Mouse (Mus musculus) midbrain, postnatal 0 days (tissue): ENCODE measurements around the gene Exog. TPM values are rescaled to one million over a fixed set of nuclear protein-coding genes. Genes with fewer than 3 reads are reported as not detected.

Experiments
- ATAC-seq: fragments of 200-750 bp; cut with Nextera tagmentation; 2 replicates; pipeline ENCODE4 v1.8.0; 2017; ENCODE audit warnings: moderate number of reproducible peaks, mild to moderate bottlenecking, moderate TSS enrichment, moderate library complexity; ENCODE audit not compliant: low FRiP score
- DNase-seq: peaks from one replicate; pipeline ENCODE4 v3.0.0-alpha.2; 2015; ENCODE audit warnings: low spot score
- H3K27ac ChIP-seq: fragments of 300-500 bp; sonication (generic); 2 replicates; pipeline ENCODE4 v1.5.1; 2014; ENCODE audit warnings: low read depth, mild to moderate bottlenecking, low read length, mixed read lengths
- H3K27me3 ChIP-seq: fragments of 300-500 bp; sonication (generic); 2 replicates; pipeline ENCODE4 v1.6.1; 2014; ENCODE audit warnings: low read length, control low read depth, mixed read lengths; ENCODE audit not compliant: insufficient read depth
- H3K36me3 ChIP-seq: fragments of 300-500 bp; sonication (generic); 2 replicates; pipeline ENCODE4 v1.6.1; 2014; ENCODE audit warnings: low read length, control low read depth, mixed read lengths; ENCODE audit not compliant: insufficient read depth
- H3K4me1 ChIP-seq: fragments of 300-500 bp; sonication (generic); 2 replicates; pipeline ENCODE4 v1.6.1; 2014; ENCODE audit warnings: mild to moderate bottlenecking, control low read depth, antibody characterized with exemption, low read length, mixed read lengths; ENCODE audit not compliant: insufficient read depth
- H3K4me2 ChIP-seq: fragments of 300-500 bp; sonication (generic); 2 replicates; pipeline ENCODE4 v1.6.1; 2014; ENCODE audit warnings: low read depth, mild to moderate bottlenecking, low read length, mixed read lengths; ENCODE audit not compliant: poor library complexity, severe bottlenecking
- H3K4me3 ChIP-seq: fragments of 300-500 bp; sonication (generic); 2 replicates; pipeline ENCODE4 v1.5.1; 2014; ENCODE audit warnings: low read depth, mild to moderate bottlenecking, low read length, moderate library complexity
- H3K9ac ChIP-seq: fragments of 300-500 bp; sonication (generic); replicated peaks from 2 replicates; pipeline ENCODE4 v1.6.1; 2014; ENCODE audit warnings: mild to moderate bottlenecking, low read length, moderate library complexity, mixed read lengths; ENCODE audit not compliant: poor library complexity, severe bottlenecking
- H3K9me3 ChIP-seq: fragments of 300-500 bp; sonication (generic); 2 replicates; pipeline ENCODE4 v1.6.1; 2016; ENCODE audit warnings: low read length, control low read depth
- CTCF ChIP-seq: IDR thresholded peaks from 2 replicates; pipeline ENCODE4 v1.5.1; 2016; ENCODE audit warnings: antibody characterized with exemption, mild to moderate bottlenecking
- WGBS: fragments of 180-500 bp; shearing (Covaris S2); extraction: QIAGEN DNeasy Blood & Tissue Kit; methylation state at CpG from one replicate; pipeline ENCODE4 v1.1.7; 2014; 5-methylcytosine and 5-hydroxymethylcytosine counted together
- polyA plus RNA-seq: library from polyadenylated mRNA; unstranded; fragments of >200 nt; fragmentation: Nextera tagmentation; extraction: Ambion mirVana; gene quantifications from 2 replicates; pipeline ENCODE4 v1.2.1, GENCODE M21; 2015
- total RNA-seq: library from RNA; depleted of rRNA; stranded (reverse); fragments of >200 nt; gene quantifications from 2 replicates; pipeline ENCODE4 v1.2.3, GENCODE M21; 2014

The Exog gene
- total and polyA plus RNA-seq, 2 experiments from 2014 or later = 26.0 to 36.8 TPM

- no peak overlapping the region for H3K9ac ChIP-seq
- no peak overlapping the region for H3K4me3 ChIP-seq
- H3K4me2 ChIP-seq = no peak overlapping the region
- H3K36me3 ChIP-seq = peaks cover 52% of the 10 kb centered on the region
- no peaks in the 10 kb centered on the region for H3K4me1 ChIP-seq
- ATAC-seq = no peak; the same call in 1 of the 2 replicates
- peak; percentile 72 for TF ChIP-seq CTCF
- 50% methylated on average over 7 of the region's 7 CpGs for WGBS
- H3K27ac ChIP-seq = no peak overlapping the region
- no peaks in the 10 kb centered on the region for H3K9me3 ChIP-seq
- no peaks in the 10 kb centered on the region for H3K27me3 ChIP-seq
- peak; percentile 80 for DNase-seq
Measured at GRCm38 (mm10) chr9:119465595-119465994, 20.9 kb downstream of the Exog start.

DNA sequence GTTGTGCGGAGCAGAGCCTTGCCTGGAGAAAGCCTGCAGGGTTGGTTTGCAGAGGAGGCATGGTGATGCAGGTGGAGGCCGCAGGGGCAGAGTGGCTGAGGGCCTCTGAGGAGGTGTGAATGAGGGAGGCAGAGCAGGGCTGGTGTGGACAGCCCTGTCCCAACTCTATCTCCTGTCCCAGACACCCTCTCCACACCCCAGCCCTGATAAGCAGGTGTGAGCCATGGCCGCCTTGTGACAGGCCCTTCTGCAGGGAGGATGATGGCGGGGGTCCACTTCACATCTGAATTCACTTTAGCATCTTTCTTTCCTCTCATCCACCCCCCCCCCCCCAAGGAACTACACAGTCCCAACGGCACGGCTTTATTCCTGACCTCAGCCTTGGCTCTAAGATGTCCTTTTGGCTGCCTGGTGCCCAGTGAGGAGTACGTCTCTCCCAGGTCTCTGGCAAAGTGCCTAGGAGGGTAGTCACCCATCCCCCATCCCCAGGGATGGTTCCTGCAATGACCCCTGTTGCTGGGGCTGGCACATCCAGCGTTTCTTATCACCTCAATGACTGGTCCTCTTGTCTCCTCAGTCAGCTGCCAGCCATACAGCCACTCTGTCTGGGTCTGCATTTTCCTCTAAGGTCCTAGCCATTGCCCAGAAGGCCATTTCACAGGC is 25.1 kb downstream of the Exog start:
- H3K4me1 ChIP-seq = no peaks in the 10 kb centered on the region
- no peak for TF ChIP-seq CTCF
- ATAC-seq (no peak), DNase-seq (no peak)
- H3K27ac ChIP-seq = no peak overlapping the region
- no peak overlapping the region for H3K4me2 ChIP-seq
- H3K27me3 ChIP-seq = no peaks in the 10 kb centered on the region
- H3K4me3 ChIP-seq = no peak overlapping the region
- no peaks in the 10 kb centered on the region for H3K9me3 ChIP-seq
- WGBS = 76% methylated on average over 8 of the region's 8 CpGs
- peaks cover 22% of the 10 kb centered on the region for H3K36me3 ChIP-seq
- H3K9ac ChIP-seq = no peak overlapping the region

DNA sequence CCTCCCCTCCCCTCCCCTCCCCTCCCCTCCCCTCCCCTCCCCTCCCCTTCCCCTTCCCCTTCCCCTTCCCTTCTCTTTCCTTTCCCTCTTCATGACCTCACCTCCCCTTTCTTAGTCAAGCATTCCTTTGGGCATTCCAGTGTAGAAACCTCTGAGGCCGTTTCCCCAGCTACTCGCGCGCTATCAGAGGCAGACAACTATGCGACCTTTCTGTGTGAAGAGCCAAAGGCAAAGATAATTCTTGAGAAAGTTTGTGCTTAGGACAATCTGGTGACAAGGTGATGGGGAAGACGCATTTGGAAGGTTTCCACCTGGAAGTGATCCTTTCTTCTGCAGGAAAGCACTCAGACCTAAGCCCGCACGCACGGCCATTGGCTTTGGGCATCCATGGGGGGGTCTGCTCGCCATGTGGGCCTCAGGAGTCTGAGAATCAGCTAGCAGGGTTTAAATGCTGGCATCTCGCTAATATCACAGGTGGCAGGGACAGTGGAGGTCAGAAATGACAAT is 27.7 kb downstream of the Exog start:
- Histone ChIP-seq H3K4me2 (no peak overlapping the region), H3K27me3 (no peaks in the 10 kb centered on the region), H3K4me3 (no peak overlapping the region), H3K4me1 (no peaks in the 10 kb centered on the region), H3K36me3 (0 out of 2 replicates have a peak, but pooled peaks cover 7% of the 10 kb centered on the region), H3K9me3 (no peaks in the 10 kb centered on the region), H3K9ac (no peak overlapping the region), H3K27ac (no peak overlapping the region)
- WGBS = 81% methylated on average over 11 of the region's 11 CpGs
- TF ChIP-seq CTCF = no peak
- ATAC-seq (no peak), DNase-seq (no peak)

- DNase-seq = no peak
- WGBS = 92% methylated on average over 1 of the region's 1 CpGs
- no peak for TF ChIP-seq CTCF
- H3K36me3 ChIP-seq = 0 out of 2 replicates have a peak, but pooled peaks cover 7% of the 10 kb centered on the region
- no peak overlapping the region for H3K4me3 ChIP-seq
- H3K27me3 ChIP-seq = no peaks in the 10 kb centered on the region
- no peak overlapping the region for H3K4me2 ChIP-seq
- H3K9me3 ChIP-seq = no peaks in the 10 kb centered on the region
- H3K27ac ChIP-seq = no peak overlapping the region
- no peaks in the 10 kb centered on the region for H3K4me1 ChIP-seq
- no peak for ATAC-seq
- no peak overlapping the region for H3K9ac ChIP-seq
Measured at GRCm38 (mm10) chr9:119473011-119473410, 28.3 kb downstream of the Exog start.

DNA sequence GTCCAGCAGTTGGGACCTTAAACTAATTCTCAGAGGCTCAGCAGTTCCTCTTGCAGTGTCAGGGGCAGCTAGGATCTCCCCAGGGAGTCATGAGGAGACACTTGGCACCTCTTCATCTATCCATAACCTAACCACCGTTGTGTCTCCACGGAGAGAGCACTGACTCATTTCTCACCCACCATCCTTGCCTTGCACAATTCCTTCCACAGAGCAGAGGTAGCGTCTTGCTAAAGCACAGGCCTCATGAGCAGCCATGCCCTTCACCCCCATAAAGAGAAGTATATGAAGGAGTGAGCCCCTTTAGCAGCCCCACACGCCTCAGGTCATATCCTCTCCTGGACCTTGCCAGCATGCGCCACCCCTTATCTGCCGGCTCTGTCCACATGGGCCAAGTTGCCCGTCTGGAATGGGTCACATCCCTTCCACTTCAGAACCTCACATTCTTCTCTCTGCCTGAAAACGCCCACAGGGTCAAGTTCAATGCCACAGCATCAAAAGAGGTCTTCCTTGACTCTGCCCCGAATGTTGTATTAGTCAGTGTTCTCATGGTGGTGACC is 28.9 kb downstream of the Exog start:
- Histone ChIP-seq H3K4me2 (no peak overlapping the region), H3K9me3 (no peaks in the 10 kb centered on the region), H3K36me3 (0 out of 2 replicates have a peak, but pooled peaks cover 7% of the 10 kb centered on the region), H3K4me1 (no peaks in the 10 kb centered on the region), H3K9ac (no peak overlapping the region), H3K27me3 (no peaks in the 10 kb centered on the region), H3K27ac (no peak overlapping the region), H3K4me3 (no peak overlapping the region)
- ATAC-seq (no peak), DNase-seq (no peak)
- 90% methylated on average over 9 of the region's 9 CpGs for WGBS
- no peak for TF ChIP-seq CTCF
